Mouse (Mus musculus) E14TG2a.4 (cell line): ENCODE results near the gene Ccdc103.

Source experiments
- CTCF ChIP-seq: conservative IDR thresholded peaks from 2 replicates; pipeline ENCODE4 v1.5.1; 2014; ENCODE audit warnings: low read length
- NANOG ChIP-seq: IDR thresholded peaks from 2 replicates; pipeline ENCODE4 v1.6.1; 2014; ENCODE audit warnings: borderline replicate concordance, low read length, mixed read lengths
- POU5F1 ChIP-seq: IDR thresholded peaks from 2 replicates; pipeline ENCODE4 v1.6.1; 2014; ENCODE audit warnings: low read length, borderline replicate concordance

GRCm38 (mm10) chr11:102888135-102888534, 7.1 kb downstream of the Ccdc103 start:
- TF ChIP-seq CTCF (no peak), NANOG (no peak), POU5F1 (no peak)
